Mouse (Mus musculus) left cerebral cortex, adult 9 months (tissue): ENCODE measurements around the gene Gm19402.

Experiments
- DNase-seq, 2 experiments: peaks; one replicate each; pipeline ENCODE4 v3.0.0; 2022; ENCODE audit warnings: low spot score in 2 of 2

Gm19402 gene

DNA sequence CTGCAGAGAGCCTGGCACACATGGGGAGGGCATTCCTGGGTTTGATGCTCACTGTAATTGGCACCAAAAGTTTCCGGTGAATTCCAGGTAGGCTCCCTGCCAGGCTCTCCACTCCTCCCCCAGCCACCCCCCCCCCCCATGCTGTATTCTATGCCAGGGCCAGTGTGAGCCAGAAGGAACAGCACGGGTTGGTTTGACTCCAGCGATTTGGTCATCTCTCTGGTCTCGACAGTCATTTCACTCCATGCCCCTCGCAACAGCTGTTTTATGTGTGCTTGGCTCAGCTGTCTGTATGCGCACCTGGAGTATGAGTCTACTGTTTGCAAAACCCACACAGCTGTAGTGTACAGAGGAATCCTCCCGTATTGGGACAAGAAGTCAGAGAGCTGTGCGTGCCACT is 24.2 kb downstream of the Gm19402 start:
- no peak for DNase-seq

GRCm38 (mm10) chr10:77663949-77664665 is 26.4 kb downstream of the Gm19402 start:
- no peak for DNase-seq

- no peak for DNase-seq
These were observed 32.1 kb downstream of the Gm19402 start for GRCm38 (mm10) chr10:77658286-77658994.

- no peak for DNase-seq
These were observed 38.5 kb downstream of the Gm19402 start for GRCm38 (mm10) chr10:77652046-77652445.

DNA sequence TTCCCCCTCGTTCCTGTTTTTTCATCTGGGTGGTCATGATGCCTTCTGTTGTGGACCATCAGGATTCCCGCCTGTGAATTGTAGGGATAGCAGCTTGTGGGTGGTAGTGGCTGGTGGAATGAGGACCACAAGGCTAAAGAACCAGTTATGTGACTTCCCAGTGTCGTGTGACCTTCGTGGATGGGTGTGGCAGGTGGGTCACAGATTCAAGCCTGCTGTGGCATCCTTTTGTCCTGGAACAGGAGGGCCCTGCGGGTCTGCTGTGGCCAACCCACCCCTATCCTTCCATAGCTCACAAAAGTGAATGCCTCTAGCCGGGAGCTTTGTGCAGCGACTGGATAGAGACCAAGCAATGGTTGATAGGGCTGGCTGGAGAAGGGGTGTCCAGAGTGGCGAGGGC is 42.7 kb downstream of the Gm19402 start:
- no peak for DNase-seq

DNA sequence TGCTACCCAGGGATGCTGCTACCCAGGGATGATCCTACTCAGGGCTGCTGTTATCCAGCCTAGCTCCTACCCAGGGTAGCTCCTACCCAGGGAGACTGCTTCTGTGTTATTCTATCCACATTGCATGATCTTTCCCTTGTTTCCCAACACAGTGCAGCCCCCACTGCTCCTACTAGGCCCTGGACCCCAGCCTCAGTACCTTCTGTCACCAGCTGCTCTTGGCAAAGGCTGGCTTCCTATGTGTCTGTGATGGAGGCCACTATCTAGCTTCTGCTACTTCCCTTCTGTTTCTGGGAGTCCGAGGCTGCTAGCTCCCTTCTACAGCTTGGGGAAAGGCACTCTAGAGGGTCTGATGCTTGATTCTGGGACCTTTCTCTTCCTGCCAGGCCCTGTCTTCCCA is 43.1 kb downstream of the Gm19402 start:
- no peak for DNase-seq

DNA sequence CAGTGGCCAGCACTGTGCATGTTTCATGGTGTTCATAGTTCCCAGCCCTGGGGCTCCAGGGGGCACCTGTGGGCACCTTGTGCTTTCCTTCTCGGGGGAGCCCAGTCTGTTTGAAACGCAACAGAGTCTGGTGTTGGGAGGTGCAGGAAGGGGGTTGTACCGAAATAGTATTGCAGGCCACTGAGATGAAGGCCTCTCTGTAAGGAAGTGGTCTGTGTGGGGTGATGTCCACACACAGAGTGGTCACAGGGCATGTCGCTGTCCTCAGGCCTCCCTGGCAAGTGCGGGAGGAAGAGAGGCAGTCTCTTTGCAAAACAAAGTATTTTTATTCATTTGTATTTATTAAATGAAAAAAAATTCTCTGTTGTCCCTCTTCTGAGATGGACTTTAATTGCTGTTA is 45.0 kb downstream of the Gm19402 start:
- DNase-seq, result no peak

GRCm38 (mm10) chr10:77643160-77643559 is 47.4 kb downstream of the Gm19402 start:
- no peak for DNase-seq
